Mouse (Mus musculus): ENCODE results near the gene Gm47996. TPM values are rescaled to one million over a fixed set of nuclear protein-coding genes. Genes with fewer than 3 reads are reported as not detected.

Gene Gm47996
- polyA plus RNA-seq, 2 experiments: 0.06 TPM; not detected in 1

DNA sequence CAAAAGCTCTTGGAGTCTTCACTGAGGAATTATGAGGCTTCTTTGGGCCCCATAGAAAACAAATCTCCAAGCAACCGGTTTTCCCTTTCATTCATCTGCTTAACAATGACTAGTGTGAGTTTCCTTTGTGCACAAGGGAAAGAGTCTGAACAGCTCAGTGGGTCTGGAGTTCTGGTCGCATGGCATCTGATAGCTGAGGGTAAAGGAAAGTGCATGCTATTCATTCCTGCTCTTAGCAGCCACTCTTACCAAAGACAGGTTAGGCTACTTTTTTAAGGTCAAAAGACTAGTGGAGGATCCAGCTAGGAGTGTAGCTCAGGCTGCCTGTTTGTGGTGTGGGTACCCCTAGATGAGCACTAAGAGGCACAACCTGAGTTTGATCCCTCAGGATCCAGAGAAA is 25.6 kb downstream of the Gm47996 start:
- no peak overlapping the region for H3K9ac ChIP-seq (ENCODE audit: low read depth, low read length, severe bottlenecking)
- peak overlapping the region; percentile 53; the same call in 1 of the 2 replicates for H3K27ac ChIP-seq (replicated peaks; ENCODE audit: low read depth, low read length)
- peaks cover 13% of the 10 kb centered on the region for H3K4me1 ChIP-seq (ENCODE audit: control insufficient read depth, insufficient read depth, low read length)
- H3K4me2 ChIP-seq (replicated peaks; ENCODE audit: low read depth, low read length, severe bottlenecking): no peak overlapping the region
- H3K27me3 ChIP-seq (ENCODE audit: control insufficient read depth, insufficient read depth, low read length): no peaks in the 10 kb centered on the region
- 54% methylated on average over 2 of the region's 2 CpGs for WGBS
- H3K9me3 ChIP-seq (ENCODE audit: control insufficient read depth, low read length): no peaks in the 10 kb centered on the region
- no peak for TF ChIP-seq POLR2A (IDR thresholded peaks at IDR 0.05; ENCODE audit: borderline replicate concordance, extremely low read depth, insufficient read depth, insufficient read length)
- no peak for ATAC-seq (ENCODE audit: low FRiP score, low read depth)
- no peak overlapping the region for H3K4me3 ChIP-seq (replicated peaks; ENCODE audit: low read length)
- DNase-seq (ENCODE audit: low spot score): no peak
- H3K36me3 ChIP-seq (ENCODE audit: control insufficient read depth, insufficient read depth, low read length): no peaks in the 10 kb centered on the region

GRCm38 (mm10) chr1:151236141-151236930 is 26.4 kb downstream of the Gm47996 start:
- ATAC-seq (ENCODE audit: low FRiP score, low read depth) (peak; percentile 44; the same call in 1 of the 2 replicates), DNase-seq (ENCODE audit: low spot score) (no peak)
- H3K27ac ChIP-seq (replicated peaks; ENCODE audit: low read depth, low read length): peak overlapping the region; percentile 53; the same call in 1 of the 2 replicates
- no peak overlapping the region; the same call in 1 of the 2 replicates for H3K4me2 ChIP-seq (replicated peaks; ENCODE audit: low read depth, low read length, severe bottlenecking)
- H3K9ac ChIP-seq (ENCODE audit: low read depth, low read length, severe bottlenecking): no peak overlapping the region
- H3K4me3 ChIP-seq (replicated peaks; ENCODE audit: low read length): no peak overlapping the region
- 58% methylated on average over 13 of the region's 13 CpGs for WGBS
- H3K36me3 ChIP-seq (ENCODE audit: control insufficient read depth, insufficient read depth, low read length): no peaks in the 10 kb centered on the region
- H3K9me3 ChIP-seq (ENCODE audit: control insufficient read depth, low read length): no peaks in the 10 kb centered on the region
- H3K4me1 ChIP-seq (ENCODE audit: control insufficient read depth, insufficient read depth, low read length): peaks cover 13% of the 10 kb centered on the region
- TF ChIP-seq POLR2A (IDR thresholded peaks at IDR 0.05; ENCODE audit: borderline replicate concordance, extremely low read depth, insufficient read depth, insufficient read length): no peak
- H3K27me3 ChIP-seq (ENCODE audit: control insufficient read depth, insufficient read depth, low read length): no peaks in the 10 kb centered on the region

GRCm38 (mm10) chr1:151237780-151238179 is 27.8 kb downstream of the Gm47996 start:
- ATAC-seq (ENCODE audit: low FRiP score, low read depth): no peak

DNA sequence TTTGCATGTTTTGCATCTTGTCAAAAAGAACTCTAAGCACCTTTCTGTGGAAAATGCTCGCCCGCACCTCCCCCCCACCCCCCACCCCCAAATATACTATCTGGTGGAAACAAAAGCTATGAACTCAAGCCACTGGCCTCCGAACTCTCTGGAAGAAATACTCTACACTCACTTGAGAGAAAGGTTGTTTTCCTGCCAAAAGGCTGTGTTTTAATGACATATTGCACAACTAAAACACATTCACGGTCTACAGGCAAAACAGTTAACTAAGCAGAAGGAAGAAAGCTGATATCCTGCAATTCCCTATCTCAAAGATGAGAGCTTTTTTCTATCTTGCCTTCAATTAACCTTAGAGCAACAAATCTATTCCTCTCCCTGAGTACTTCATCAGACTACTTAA is 33.4 kb downstream of the Gm47996 start:
- Histone ChIP-seq H3K9ac (ENCODE audit: low read depth, low read length, severe bottlenecking) (no peak overlapping the region), H3K4me1 (ENCODE audit: control insufficient read depth, insufficient read depth, low read length) (peaks cover 3% of the 10 kb centered on the region), H3K4me3 (replicated peaks; ENCODE audit: low read length) (no peak overlapping the region), H3K4me2 (replicated peaks; ENCODE audit: low read depth, low read length, severe bottlenecking) (no peak overlapping the region), H3K27ac (replicated peaks; ENCODE audit: low read depth, low read length) (no peak overlapping the region), H3K9me3 (ENCODE audit: control insufficient read depth, low read length) (no peaks in the 10 kb centered on the region), H3K27me3 (ENCODE audit: control insufficient read depth, insufficient read depth, low read length) (no peaks in the 10 kb centered on the region), H3K36me3 (ENCODE audit: control insufficient read depth, insufficient read depth, low read length) (no peaks in the 10 kb centered on the region)
- ATAC-seq (ENCODE audit: low FRiP score, low read depth): no peak
- no peak for DNase-seq (ENCODE audit: low spot score)
- no peak for TF ChIP-seq POLR2A (IDR thresholded peaks at IDR 0.05; ENCODE audit: borderline replicate concordance, extremely low read depth, insufficient read depth, insufficient read length)
- WGBS: 86% methylated on average over 4 of the region's 4 CpGs

More at GRCm38 (mm10) chr1:151237780-151238179, 27.8 kb downstream of the Gm47996 start:
- H3K4me1 ChIP-seq (ENCODE audit: control insufficient read depth, insufficient read depth, low read length): peaks cover 13% of the 10 kb centered on the region
- no peak for TF ChIP-seq POLR2A (IDR thresholded peaks at IDR 0.05; ENCODE audit: borderline replicate concordance, extremely low read depth, insufficient read depth, insufficient read length)
- no peaks in the 10 kb centered on the region for H3K36me3 ChIP-seq (ENCODE audit: control insufficient read depth, insufficient read depth, low read length)
- no peak overlapping the region for H3K27ac ChIP-seq (replicated peaks; ENCODE audit: low read depth, low read length)
- no peak for DNase-seq (ENCODE audit: low spot score)
- no peaks in the 10 kb centered on the region for H3K27me3 ChIP-seq (ENCODE audit: control insufficient read depth, insufficient read depth, low read length)
- no peak overlapping the region for H3K9ac ChIP-seq (ENCODE audit: low read depth, low read length, severe bottlenecking)
- no peak overlapping the region for H3K4me2 ChIP-seq (replicated peaks; ENCODE audit: low read depth, low read length, severe bottlenecking)
- WGBS: 18% methylated on average over 3 of the region's 3 CpGs
- H3K9me3 ChIP-seq (ENCODE audit: control insufficient read depth, low read length): no peaks in the 10 kb centered on the region
- no peak overlapping the region for H3K4me3 ChIP-seq (replicated peaks; ENCODE audit: low read length)

DNA sequence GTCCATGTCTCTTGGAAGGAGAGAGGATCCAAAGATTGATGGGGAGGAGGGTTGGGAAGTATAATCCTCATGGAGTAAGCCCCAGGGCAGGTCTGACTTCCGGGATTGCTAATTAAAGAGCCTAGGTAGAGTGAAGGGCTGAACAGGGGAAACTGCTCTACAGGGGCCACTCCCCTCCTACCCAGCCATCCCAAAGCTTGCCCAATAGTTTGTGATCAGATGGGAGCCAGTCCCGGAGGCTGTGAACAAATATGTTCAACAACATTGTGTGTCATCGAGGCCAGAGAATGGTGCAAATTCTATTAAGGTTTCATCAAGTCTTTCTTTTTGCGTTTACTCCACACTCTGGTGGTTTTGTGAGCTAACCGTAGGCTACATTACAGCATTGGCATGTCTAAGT is 34.1 kb downstream of the Gm47996 start:
- 92% methylated on average over 5 of the region's 5 CpGs for whole genome bisulfite sequencing
- Histone ChIP-seq H3K36me3 (ENCODE audit: control insufficient read depth, insufficient read depth, low read length) (no peaks in the 10 kb centered on the region), H3K4me2 (replicated peaks; ENCODE audit: low read depth, low read length, severe bottlenecking) (no peak overlapping the region), H3K9me3 (ENCODE audit: control insufficient read depth, low read length) (no peaks in the 10 kb centered on the region), H3K27ac (replicated peaks; ENCODE audit: low read depth, low read length) (no peak overlapping the region), H3K4me1 (ENCODE audit: control insufficient read depth, insufficient read depth, low read length) (no peaks in the 10 kb centered on the region), H3K9ac (ENCODE audit: low read depth, low read length, severe bottlenecking) (no peak overlapping the region), H3K27me3 (ENCODE audit: control insufficient read depth, insufficient read depth, low read length) (no peaks in the 10 kb centered on the region), H3K4me3 (replicated peaks; ENCODE audit: low read length) (no peak overlapping the region)
- DNase-seq (ENCODE audit: low spot score): no peak
- no peak for TF ChIP-seq POLR2A (IDR thresholded peaks at IDR 0.05; ENCODE audit: borderline replicate concordance, extremely low read depth, insufficient read depth, insufficient read length)
- no peak for ATAC-seq (ENCODE audit: low FRiP score, low read depth)

All from limb, embryonic 14.5 days (tissue).